Mouse (Mus musculus): ENCODE results near the gene Galnt18. TPM values are rescaled to one million over a fixed set of nuclear protein-coding genes. Genes with fewer than 3 reads are reported as not detected.

Gene Galnt18
- total RNA-seq, 2 experiments from 2014 or later: 11.2 to 12.5 TPM

DNA sequence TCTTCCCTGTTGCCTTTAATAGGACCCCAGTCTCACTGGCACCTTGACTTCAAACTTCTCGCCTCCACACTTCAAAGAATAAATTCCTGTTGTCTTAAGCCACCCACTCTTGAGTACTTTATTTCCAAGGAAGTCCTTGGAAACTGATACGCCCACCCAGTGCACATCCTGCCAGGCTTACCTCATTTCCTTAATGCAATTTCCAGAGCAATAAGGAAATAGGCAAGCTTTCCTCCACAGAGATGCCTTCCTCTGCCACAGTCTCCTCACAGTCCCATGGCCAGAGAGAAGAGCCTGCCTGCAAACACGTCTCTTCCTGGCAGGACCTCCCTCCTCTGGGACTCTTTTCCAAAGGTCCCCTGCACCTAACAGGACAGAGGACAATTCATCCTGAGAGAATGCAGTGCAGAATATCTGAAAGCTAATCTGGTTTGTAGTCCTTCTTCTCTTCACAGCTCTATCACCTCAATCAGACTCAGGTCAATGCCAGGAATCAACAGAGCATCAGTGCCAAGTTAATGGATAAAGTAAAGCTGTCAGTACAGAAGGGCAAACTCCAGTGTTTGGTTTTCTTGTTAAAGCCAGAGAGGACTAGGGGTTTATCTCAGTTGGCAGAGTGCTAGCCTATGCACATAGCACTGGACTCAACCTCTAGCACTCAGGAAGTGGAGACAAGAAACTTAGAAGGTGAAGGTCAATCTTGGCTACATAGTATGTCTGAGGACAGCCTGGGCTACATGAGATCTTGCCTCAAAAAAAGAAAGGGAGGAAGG lies 65.8 kb downstream of the Galnt18 start:
- DNase-seq: peak; percentile 38 to 70

DNA sequence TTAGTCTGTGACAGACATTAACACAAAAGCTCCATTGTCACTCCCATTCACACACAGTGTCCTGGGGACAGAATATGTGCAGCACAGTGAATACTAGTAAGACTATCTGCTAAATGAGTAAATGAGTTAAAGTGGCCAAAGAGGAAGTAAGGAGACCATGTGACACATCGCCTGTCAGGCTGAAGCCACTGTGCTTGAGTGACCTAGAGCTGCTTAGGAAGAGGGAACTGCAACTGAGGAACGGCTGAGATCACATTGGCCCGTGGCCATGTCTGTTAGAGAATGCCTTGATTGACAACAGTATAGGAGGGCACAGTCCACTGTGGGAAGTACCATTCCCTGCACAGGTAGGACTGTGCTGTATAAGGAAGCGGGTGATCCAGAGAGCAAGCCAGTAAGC lies 67.0 kb downstream of the Galnt18 start:
- DNase-seq: no peak

DNA sequence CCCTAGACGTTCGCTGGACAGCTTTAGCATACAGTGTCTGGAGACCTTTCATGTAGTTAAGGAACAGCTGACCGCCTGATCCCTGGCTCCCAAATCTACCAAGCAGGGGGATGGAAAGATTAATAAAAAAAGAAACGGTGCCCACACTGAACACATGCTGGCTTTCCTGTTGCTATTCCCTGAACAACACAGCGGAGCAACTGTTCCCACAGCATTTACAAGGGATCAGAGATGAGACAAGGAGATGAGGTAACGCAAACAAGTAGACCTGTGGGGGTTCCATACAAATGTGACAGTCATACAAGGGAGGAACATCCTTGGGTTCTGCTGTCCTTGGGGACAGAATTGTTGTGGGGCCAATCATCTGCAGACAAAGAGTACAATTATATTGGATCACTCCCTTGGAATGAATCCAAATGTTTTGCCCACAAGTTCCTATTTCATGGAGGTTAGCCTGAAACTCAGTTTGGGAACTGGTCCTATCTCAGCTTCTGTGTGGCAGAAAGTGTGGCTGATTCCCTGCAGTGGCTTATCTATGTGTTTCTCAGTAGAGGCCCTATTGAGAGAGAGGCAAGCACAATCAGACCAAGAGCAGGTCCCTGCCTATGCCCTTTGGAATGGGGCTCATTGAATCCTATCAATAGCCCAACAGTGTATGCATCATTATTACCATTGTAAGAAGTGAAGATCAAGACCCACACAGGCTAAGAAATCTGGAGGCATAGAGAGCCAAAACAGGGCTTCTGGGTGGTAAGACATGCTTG lies 68.5 kb downstream of the Galnt18 start:
- DNase-seq: no peak

DNA sequence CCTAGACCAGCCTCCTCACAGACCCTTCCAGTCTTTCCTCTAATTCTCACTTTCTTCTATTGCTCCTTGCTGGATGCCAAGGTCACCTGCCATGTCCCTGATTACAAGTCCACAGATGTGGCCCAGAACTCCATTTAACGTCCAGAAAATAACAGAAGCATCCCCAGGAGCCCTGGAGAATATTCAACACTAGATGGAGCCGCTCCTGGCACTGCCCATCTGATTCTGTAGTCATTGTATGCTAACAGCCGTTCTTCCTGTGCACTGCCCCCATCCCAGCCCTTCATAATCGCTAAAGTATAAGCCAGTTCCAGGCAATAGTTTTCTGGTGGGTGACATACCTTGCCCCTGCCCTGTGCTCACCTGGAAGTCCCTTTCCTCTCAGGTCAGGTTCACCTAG lies 69.5 kb downstream of the Galnt18 start:
- no peak for DNase-seq

DNA sequence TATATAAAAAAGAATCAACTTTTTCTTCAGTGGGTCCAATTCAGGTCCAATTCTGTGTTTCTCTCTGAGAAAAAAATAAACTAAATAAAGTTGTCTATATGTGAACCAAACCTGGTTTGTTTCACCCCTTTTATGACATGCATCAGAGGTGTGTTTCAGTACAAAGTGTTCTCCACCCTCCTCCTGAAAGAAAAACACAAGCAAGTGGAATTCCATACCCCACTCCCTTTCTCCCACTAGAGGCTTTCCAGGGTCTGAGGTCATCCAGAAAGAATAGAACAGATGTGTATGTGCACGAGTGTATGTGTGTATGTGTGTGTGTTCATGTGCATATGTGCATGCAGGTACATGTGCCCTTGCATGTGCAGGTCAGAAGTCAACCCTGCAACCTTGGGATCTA lies 71.2 kb downstream of the Galnt18 start:
- no peak for DNase-seq

DNA sequence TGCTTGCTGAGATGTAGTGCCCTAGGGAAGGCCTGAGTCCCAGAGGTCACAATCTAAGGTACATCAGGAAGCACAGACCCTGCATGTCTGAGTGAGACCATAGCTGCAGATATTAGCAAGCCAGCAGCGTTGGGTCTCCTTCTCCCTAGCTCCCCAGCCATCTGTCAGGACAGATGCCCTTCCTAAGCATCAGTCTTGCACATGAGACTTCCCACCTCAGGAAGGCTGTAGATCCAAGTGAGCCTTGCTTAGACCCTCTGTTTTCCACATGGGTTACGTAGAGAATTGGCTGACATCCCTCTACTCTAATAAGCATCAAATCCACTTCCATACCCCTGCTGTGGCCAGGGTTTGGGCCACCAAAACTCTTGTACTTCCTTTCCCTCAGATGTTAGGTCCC lies 76.8 kb downstream of the Galnt18 start:
- DNase-seq: no peak

DNA sequence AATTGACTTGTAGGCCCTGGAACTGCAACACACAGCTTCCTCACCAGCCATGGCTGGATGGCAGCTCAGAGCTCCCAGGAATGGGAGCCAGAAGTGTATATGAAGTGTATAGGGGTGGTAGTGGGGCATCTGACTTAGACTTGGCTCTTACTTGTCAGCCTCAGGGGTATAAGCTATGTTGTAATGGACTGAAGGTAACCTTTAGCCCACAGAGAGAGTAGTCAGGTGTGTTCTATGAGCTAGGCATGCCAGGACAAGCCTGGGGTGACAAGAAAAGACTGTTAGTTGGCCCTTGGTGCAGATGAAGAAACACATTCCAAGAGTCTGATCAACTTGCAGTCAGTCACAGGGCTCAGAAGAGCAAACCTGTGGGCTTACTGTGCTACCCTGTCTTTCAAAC lies 78.0 kb downstream of the Galnt18 start:
- DNase-seq: no peak

DNA sequence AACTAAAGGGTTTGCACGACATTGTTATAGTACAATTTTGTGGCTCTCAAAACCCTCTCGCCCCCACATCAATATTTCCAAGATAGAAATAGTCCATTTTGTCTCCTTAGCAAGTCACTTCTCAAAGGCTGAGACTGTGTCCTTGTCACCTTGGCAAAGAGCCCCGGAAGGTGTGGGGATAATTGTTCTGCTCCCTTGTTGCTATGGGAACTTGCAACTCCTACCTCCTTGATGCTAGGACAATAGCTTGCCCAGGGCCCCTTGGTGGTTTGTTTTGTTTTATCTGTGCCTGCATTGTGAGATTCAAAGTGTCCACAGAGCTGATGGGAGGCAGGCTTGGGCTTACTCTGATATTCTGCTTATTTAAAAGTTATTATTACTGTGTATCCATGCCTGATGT lies 80.3 kb downstream of the Galnt18 start:
- no peak for DNase-seq

DNA sequence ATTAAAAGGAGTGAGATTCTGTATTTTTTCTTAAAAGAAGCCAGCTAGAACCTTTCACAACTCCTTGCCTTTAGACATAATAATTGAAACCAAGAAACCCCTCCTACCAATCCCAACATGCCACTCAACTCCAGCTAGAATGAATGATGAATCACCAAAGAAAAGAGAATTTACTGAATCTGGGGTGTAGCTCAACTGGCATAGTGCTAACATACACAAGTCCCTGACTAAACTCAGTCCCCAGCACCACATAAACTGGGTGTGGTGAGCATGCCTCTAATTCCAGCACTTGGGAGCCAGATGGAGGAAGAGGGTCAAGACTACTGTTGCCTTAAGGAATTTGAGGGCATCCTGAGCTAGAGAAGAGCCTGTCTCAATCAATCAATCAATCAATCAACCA lies 83.6 kb downstream of the Galnt18 start:
- no peak for DNase-seq

DNA sequence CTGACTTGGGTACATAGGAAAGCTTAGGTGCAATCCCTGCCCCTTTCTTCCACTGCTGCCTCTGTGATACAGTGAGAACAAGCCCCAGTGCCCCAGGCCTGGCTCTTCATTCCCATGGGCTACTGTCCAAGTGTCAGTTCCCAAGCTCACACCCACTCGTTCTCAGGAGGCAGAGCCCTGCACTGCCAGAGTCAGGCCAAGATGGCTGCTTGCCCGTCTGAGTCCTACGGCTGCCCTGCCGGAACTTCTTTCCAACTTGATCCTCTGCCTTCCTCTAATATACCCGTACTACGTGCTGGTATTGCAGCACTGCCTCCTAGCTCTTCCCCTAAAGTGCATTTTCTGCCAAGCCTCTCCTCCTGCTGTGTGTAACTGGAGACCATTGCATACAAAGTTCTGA lies 85.5 kb downstream of the Galnt18 start:
- DNase-seq: peak; percentile 82 to 89

DNA sequence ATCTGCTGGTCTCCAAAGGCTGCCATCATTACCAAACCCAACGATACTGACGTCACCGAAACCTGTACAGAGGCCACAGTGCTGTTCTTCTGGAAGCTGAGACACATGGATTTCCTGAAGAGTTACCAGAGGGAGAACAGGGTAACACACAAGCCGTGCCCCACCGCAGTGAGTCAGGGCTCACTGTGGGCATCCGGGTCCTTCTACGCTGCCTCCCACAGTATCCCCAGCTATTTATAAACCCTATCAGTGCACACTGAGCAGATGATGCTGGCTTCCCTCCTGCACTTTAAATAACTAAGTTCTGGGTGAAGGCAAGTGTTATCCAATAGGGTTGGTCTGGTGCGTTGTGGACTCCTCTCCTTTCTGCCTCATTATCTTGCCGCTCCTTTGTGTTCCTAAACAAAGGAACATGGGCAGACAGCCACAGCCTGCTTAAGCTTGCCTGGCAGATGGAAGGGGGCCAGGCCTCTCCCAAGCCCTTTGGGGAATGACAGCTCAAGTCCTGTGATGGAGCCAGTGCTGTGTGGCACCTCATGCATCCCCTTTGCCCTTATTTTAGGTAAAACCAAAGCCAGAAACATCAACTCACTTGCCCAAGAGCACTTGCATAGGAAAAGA lies 87.0 kb downstream of the Galnt18 start:
- DNase-seq: peak; percentile 85 to 88

DNA sequence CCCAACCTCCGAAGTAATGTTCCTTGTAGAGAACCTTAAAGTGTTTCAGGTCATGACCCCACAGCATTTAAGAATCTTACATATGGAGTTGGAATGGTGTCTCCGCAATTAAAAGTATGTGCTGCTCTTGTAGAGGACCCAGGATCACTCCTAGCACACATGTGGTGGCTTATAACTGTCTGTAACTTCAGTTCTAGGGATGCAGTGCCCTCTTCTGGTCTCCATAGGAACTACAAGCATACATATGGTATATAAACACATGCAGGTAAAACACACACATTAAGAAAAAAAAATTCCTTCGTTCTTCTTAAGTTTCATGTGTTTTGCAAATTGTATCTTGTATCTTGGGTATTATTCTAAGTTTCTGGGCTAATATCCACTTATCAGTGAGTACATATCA lies 99.7 kb downstream of the Galnt18 start:
- DNase-seq: no peak

DNA sequence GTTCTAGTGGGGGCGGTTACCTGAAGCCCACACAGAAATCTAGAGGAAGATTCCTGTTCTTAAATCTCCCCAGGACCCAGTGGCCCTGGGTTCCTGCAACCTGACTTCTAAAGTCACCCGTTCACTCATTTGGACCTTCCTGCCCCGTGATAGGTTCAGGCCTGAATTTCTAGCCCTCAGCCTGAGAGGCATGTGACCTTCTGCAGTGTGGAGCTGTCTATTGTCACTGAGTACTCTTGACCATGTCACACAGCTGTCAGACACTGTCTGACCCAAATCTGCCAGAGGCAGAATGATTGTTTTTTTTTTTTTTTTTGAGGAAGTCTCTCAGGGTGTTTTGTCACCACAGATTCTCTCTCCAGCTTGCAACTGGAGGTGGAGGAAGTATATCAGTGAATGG lies 103.3 kb downstream of the Galnt18 start:
- peak; percentile 38 to 52 for DNase-seq

DNA sequence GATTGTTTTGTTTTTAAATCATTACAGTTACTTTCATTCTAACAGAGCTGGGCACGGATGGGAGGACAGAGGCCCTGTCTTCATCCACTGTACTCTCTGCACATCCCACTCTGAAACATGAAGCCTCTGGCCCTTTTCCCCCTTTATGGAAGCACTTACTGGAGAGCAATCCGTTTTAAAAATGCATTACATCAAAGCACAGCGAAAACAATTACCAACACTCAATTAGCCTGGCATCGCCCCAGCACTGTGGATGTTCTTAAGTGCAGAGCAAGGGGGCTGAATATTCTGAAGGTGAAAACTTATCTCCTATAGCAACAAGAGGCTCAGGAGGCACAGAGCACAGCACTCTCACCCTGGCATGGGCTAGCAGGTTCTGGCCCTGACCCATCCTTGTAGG lies 107.3 kb downstream of the Galnt18 start:
- DNase-seq: no peak

DNA sequence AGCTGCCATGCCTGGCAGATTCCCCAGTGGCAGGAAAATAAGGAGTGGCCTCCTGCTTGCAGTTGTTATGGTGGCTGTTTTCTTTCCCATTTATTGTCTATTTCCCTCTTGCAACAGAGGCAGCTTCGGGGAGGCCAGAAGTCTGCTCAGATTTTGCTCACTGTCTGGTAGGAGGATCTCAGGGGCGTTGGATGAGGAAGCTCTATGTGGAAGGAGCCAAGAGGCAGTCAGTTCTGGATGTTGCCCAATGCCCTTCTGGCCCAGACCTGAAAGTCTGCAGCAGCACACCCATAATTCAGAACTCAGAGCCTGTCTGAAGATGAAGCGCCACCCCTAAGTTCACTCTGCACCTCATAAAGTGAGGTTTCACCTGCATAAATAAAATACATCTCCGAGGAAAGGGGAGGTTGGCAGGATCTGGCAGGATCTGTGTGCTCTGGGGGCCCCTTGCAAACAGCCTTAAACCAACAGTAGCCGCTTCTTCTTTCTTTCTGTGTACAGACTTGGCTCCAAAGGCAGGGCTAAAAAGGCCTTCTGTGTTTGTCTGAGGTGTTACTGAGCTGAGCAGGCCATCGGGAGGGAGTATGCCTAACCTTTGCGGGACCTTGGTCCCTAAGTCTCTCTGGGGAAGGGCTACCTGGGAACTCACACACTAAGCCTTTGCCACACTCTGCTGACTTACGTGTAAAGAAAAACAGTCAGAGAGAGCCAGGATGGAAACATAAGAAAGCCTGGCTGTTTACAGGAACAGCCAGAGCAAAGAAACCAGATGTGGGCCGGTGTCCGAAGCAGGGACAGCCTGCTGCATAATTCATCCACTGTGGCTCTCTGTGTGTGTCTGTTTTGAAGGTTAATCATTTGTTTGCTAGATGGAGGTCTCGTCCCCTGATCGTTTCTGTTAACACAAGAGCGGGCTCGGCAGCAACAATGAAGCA lies 116.4 kb downstream of the Galnt18 start:
- DNase-seq: peak in 1 of 2 experiments; percentile 36

DNA sequence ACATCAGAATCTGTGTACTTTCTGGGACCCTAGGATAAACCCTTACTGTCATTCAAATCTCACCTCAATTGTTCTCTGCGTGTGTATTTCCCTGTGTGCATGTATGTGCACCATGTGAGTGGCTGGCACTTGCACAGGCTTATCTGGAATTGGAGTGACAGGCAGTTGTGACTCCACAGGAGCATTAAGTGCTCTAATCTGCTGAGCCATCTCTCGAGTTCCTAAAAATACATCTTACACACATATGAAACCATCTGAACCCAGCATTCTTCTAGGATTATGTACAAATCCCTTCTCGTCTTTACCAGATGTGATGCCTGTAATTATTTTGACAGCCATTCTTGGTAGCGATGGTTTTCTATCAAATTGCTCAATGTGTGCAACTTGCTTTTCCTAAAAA lies 121.2 kb downstream of the Galnt18 start:
- DNase-seq: no peak

DNA sequence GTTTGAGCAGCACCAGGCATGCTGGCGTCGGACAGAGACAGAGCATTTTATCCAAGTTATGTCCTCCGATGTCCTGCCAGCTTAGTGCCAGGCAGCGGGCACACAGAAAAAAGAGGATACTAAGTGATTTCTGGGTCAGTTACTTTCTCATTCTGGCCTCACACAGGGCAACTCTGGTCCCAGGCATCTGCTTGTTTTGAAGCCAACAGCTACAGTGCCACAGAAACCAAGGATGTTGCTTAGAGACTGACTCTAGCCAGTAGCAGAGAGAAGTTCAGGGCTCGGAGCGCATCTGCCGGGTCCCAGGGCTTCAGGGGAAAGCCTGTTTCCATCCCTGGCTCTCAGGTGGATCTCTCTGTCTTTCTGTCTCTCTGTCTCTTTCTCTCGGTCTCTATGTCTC lies 124.8 kb downstream of the Galnt18 start:
- no peak for DNase-seq

DNA sequence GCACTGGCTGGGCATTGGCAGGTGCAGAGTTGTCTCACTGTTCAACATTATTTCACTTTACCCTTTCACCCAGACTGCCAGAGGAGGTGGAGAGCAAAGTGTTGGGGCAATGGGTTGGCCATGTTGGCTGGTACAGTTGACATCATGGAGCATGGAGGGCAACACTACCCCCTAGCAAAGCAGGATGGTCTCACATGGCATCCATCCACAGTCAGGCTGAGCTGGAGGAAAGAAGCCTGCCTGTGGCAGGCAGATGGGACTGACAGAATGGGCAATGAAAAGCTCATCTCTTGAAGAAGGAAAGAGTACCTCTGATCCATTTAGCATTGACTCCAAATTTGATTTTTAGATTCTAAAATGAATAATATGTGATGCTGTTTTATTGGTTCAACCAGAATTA lies 125.3 kb downstream of the Galnt18 start:
- DNase-seq: no peak

DNA sequence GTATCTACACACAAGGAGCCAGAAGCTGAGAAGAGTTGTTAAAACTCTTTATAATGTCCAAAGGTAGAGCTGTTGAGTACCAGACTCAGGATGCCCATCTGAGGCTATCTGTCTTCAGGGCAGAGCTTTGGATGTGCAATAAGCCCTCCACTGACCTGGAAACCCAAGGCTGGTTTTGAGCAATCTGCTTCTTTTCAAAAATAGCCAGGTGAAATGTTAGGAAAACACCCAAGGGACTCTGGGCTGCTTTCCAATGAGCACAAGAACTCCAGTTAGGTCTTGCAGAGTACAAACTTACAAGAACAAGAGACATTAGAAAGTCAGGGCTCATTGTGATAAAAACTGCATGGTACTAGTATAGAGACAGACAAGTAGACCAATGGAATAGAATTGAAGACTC lies 135.4 kb downstream of the Galnt18 start:
- no peak for DNase-seq

DNA sequence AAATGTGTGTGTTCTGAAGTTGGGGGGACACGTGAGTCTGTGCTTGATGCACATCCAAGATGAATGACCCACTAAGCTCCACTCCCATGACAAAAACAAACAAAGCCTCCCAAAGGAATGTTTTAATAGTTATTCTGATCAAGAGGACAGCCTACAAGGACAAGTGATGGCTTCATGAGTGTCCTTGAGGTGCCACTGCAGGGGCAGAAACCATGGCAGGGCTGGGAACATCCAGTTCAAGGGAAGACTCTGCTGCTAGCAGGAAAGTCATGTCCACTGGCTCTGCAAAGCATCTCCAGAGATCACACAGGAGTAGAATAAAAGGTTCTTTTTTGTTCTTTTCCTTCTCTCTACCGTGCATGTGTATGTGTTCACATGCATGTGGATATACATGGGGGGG lies 140.9 kb downstream of the Galnt18 start:
- no peak for DNase-seq

DNA sequence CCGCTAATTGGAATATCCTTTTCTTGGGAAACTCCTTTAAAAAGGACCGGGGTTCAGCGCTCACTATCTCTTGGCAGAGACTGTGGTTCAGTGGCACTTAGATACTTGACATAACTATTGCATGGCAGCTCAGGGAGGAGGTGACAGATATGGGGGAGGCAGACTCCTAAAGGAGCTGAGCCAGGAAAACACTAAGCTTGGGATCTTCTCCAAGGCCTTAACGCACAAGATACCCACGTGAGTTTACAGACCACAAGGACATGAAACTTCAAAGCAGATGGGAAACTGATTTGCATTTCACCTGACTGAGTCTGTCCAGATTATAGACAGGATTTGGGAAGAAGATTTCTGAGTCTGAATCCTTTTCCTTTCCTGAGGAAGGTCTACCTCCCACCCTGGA lies 141.3 kb downstream of the Galnt18 start:
- peak; percentile 33 to 38 for DNase-seq

DNA sequence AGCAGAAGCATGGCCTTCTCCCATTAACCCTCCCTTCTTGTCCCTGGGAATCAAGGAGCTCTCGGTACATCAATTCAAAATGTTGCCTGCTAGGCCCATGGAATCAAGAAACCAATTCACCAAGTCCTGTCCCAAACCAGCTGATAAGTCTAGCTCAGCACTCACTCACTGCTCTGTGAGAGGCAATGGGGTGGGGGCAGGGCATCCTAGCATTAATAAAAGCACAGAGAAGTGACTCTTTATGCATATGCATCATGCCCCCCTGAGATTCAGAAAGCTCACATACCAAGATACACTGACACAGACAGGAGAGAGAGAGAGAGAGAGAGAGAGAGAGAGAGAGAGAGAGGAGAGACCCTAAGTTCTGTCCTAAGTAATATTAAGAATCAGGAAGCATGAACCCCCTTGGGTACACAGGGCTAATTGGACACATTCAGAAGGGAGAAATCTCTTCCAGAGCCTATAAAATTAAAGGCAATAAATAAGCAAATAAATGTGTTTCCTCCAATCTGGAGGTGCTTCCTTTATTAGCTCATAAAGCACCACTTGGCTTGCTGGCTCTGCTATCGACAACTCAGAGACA lies 141.8 kb downstream of the Galnt18 start:
- DNase-seq: no peak

Measured in heart, adult 18-20 months (tissue).